Comparison of ENCODE assay signal across 8 mouse cellular contexts in genomic region chr10:8176351-8177053, GRCm38 (mm10).
DNase-seq lines count a peak whose midpoint lies in the region; ATAC-seq lines count a peak whose summit lies in the region.

No protein-coding gene starts in this region.

- H3K4me1 ChIP-seq in megakaryocyte, embryonic 14.5 days = peaks cover 30% of the 10 kb centered on the region
- peaks cover 10% of the 10 kb centered on the region; the same call in 1 of the 2 replicates for H3K4me1 ChIP-seq in neural tube, embryonic 14.5 days (ENCODE audit: control insufficient read depth, insufficient read depth, low read length)

- 45% methylated on average over 13 of the region's 13 CpGs for WGBS in neural tube, embryonic 14.5 days

- peak; percentile 29 for DNase-seq in embryo, embryonic 10.5 days (ENCODE audit: low spot score)
- DNase-seq in embryo, embryonic 9.5 days (ENCODE audit: extremely low spot score) = no peak
- peak; percentile 38 to 60 for DNase-seq in layer of hippocampus, adult 18-20 months (ENCODE audit: low spot score in 2 of 2)
- no peak for DNase-seq in adrenal gland, postnatal 36 days
- DNase-seq in spleen, adult 18-20 months = no peak

- peaks cover 3% of the 10 kb centered on the region for H3K27me3 ChIP-seq in megakaryocyte, embryonic 14.5 days (replicated peaks)
- no peaks in the 10 kb centered on the region for H3K27me3 ChIP-seq in neural tube, embryonic 14.5 days (ENCODE audit: control insufficient read depth, insufficient read depth, low read length)

- no peak overlapping the region for H3K4me2 ChIP-seq in neural tube, embryonic 14.5 days (ENCODE audit: low read depth, low read length)

- H3K27ac ChIP-seq in neural tube, embryonic 14.5 days (ENCODE audit: low read depth, low read length) = peak overlapping the region; percentile 24; the same call in 1 of the 2 replicates

- H3K9me3 ChIP-seq in megakaryocyte, embryonic 14.5 days = 0 out of 2 replicates have a peak, but pooled peaks cover under 1% of the 10 kb centered on the region
- no peaks in the 10 kb centered on the region for H3K9me3 ChIP-seq in neural tube, embryonic 14.5 days (ENCODE audit: control insufficient read depth, low read length)

- no peaks in the 10 kb centered on the region for H3K36me3 ChIP-seq in megakaryocyte, embryonic 14.5 days (replicated peaks; ENCODE audit: low read length)
- no peaks in the 10 kb centered on the region for H3K36me3 ChIP-seq in neural tube, embryonic 14.5 days (ENCODE audit: control insufficient read depth, insufficient read depth, low read length)

- ATAC-seq in megakaryocyte, adult 5-6 weeks (ENCODE audit: poor library complexity, severe bottlenecking) = no peak
- peak; percentile 41; the same call in 1 of the 2 replicates for ATAC-seq in neural tube, embryonic 14.5 days (ENCODE audit: low read depth)

- H3K4me3 ChIP-seq in megakaryocyte, embryonic 14.5 days (replicated peaks) = peak overlapping the region; percentile 42
- H3K4me3 ChIP-seq in neural tube, embryonic 14.5 days (ENCODE audit: low read depth, low read length) = no peak overlapping the region

- no peak overlapping the region for H3K9ac ChIP-seq in neural tube, embryonic 14.5 days (replicated peaks; ENCODE audit: low read depth, low read length)

Comparison
In these comparisons a context has a peak if more than half of its experiments do, and no peak if none do; other contexts are left out.
1. DNase-seq: peak in embryo, embryonic 10.5 days (single experiment) and layer of hippocampus, adult 18-20 months (2 of 2); none in embryo, embryonic 9.5 days (single experiment), adrenal gland, postnatal 36 days (0 of 2) and spleen, adult 18-20 months (0 of 2).